ENCODE assay signal across 28 mouse cellular contexts in genomic region chr8:85534163-85534562, GRCm38 (mm10). TPM values are rescaled to one million over a fixed set of nuclear protein-coding genes. Genes with fewer than 3 reads are reported as not detected.
DNase-seq lines count a peak whose midpoint lies in the region; TF ChIP-seq lines count a peak whose summit lies in the region.
"Had no signal": no experiment of that assay in that cellular context is flagged by ENCODE, and none has a peak within 500 bp of the region (broad histone marks: within the 10 kb centered on the region; RNA-seq: fewer than 3 reads in every experiment).

No protein-coding gene starts in this region.

- peak overlapping the region; percentile 46 for H3K27ac ChIP-seq in gastrocnemius, adult 2 months
- H3K27ac ChIP-seq: forebrain, embryonic 10.5 days; forebrain, embryonic 15.5 days; hindbrain, embryonic 13.5 days; kidney, postnatal 0 days; limb, embryonic 12.5 days; lung, embryonic 15.5 days; midbrain, embryonic 13.5 days; neural tube, embryonic 13.5 days had no signal

- intact Hi-C loops in gastrocnemius, adult 2 months (cut with DNase I), result no loop called here
- intact Hi-C loops in gastrocnemius, postnatal 14 days (cut with DNase I; ENCODE audit: low total_unique reads), result no loop called here

- H3K4me3 ChIP-seq in gastrocnemius, adult 2 months, result no peak overlapping the region
- H3K4me3 ChIP-seq: forebrain, embryonic 10.5 days; forebrain, embryonic 15.5 days; hindbrain, embryonic 13.5 days; limb, embryonic 12.5 days; lung, embryonic 15.5 days; megakaryocyte, embryonic 14.5 days; midbrain, embryonic 13.5 days; neural tube, embryonic 13.5 days had no signal

- no peak for TF ChIP-seq CTCF in gastrocnemius, adult 2 months (IDR thresholded peaks at IDR 0.05)

- no peak for DNase-seq in gastrocnemius, adult 2 months
- no peak for DNase-seq in gastrocnemius, postnatal 14 days
- peak; percentile 50 for DNase-seq in right cerebral cortex, adult 18-20 months
- no peak for DNase-seq in right cerebral cortex, postnatal 10 days (ENCODE audit: low spot score in 2 of 2)
- DNase-seq in fibroblast of lung, adult 2 months (ENCODE audit: low read depth), result peak; percentile 19
- DNase-seq in layer of hippocampus, adult 9-11 months, result no peak
- DNase-seq: adrenal gland, adult 2 months; adrenal gland, postnatal 36 days; B cell, adult 2 months; cerebellum, adult 2 months; cerebellum, postnatal 14 days; heart, adult 18-20 months; heart, postnatal 4 days; kidney, adult 8-10 months; kidney, postnatal 4 days; layer of hippocampus, postnatal 36 days; lung, postnatal 4 days; right cerebral cortex, postnatal 4 days; thymus, adult 2 months had no signal

RNA-seq across cellular contexts. Expression of gene Dnaja2, which starts 21.0 kb away (rescaled TPM):
- 100 to 1,000 TPM; 204 to 232 TPM for total RNA-seq in gastrocnemius, adult 2 months (2021)
- 100 to 1,000 TPM; 177 to 178 TPM for total RNA-seq in gastrocnemius, postnatal 14 days (2021)

RNA-seq across cellular contexts. Expression of gene Gpt2, which starts 41.8 kb away (rescaled TPM):
- total RNA-seq in gastrocnemius, adult 2 months (2021), result 100 to 1,000 TPM; 203 to 433 TPM
- 100 to 1,000 TPM in 1 of 2 experiments, 10 to 100 TPM in 1; 74.7 to 129 TPM for total RNA-seq in gastrocnemius, postnatal 14 days (2021)

Comparison
In these comparisons a context has a peak if more than half of its experiments do, and no peak if none do; other contexts are left out.
1. DNase-seq: peak in right cerebral cortex, adult 18-20 months (single experiment) and fibroblast of lung, adult 2 months (single experiment); none in gastrocnemius, adult 2 months (single experiment), gastrocnemius, postnatal 14 days (single experiment), right cerebral cortex, postnatal 10 days (0 of 2) and layer of hippocampus, adult 9-11 months (single experiment).